Comparison of ENCODE assay signal across 10 mouse cellular contexts in genomic region chr11:95840694-95841497, GRCm38 (mm10). TPM values are rescaled to one million over a fixed set of nuclear protein-coding genes. Genes with fewer than 3 reads are reported as not detected.
DNase-seq lines count a peak whose midpoint lies in the region; ATAC-seq and TF ChIP-seq lines count a peak whose summit lies in the region.
"Had no signal": no experiment of that assay in that cellular context is flagged by ENCODE, and none has a peak within 500 bp of the region (broad histone marks: within the 10 kb centered on the region; RNA-seq: fewer than 3 reads in every experiment).

No protein-coding gene starts in this region.

- no peak for DNase-seq in liver, adult 2 months (ENCODE audit: extremely low read depth, low read depth, low spot score)
- DNase-seq in liver (no peak), adipocyte (ENCODE audit: low spot score) (no peak)
- no peak for DNase-seq in urinary bladder, adult 18-20 months (ENCODE audit: low spot score in 2 of 2)
- DNase-seq: cerebellum, postnatal 10 days; kidney, postnatal 14 days had no signal

- peak overlapping the region; percentile 62 for H3K9ac ChIP-seq in liver, adult 2 months (ENCODE audit: low read depth, low read length)
- no peak overlapping the region; the same call in 1 of the 2 replicates for H3K9ac ChIP-seq in liver, embryonic 12.5 days

- peak overlapping the region; percentile 70 for H3K27ac ChIP-seq in liver, adult 2 months (replicated peaks; ENCODE audit: insufficient read depth, low read depth, low read length)
- H3K27ac ChIP-seq in cortical plate, adult 2 months (ENCODE audit: insufficient read depth, low read length) = no peak overlapping the region
- peak overlapping the region; percentile 39; the same call in 1 of the 2 replicates for H3K27ac ChIP-seq in liver, embryonic 12.5 days

- WGBS in liver, adult 2 months = 62% methylated on average over 5 of the region's 5 CpGs
- 49% methylated on average over 5 of the region's 5 CpGs for WGBS in liver, embryonic 12.5 days (ENCODE audit: insufficient replicate concordance)

- H3K4me3 ChIP-seq in erythroblast, embryonic 14.5 days (replicated peaks) = peak overlapping the region; percentile 42
- peak overlapping the region; percentile 73 for H3K4me3 ChIP-seq in liver, adult 2 months (ENCODE audit: insufficient read depth, low read depth, low read length)
- peak overlapping the region; percentile 18; the same call in 1 of the 2 replicates for H3K4me3 ChIP-seq in cortical plate, adult 2 months (ENCODE audit: insufficient read depth, low read length)
- H3K4me3 ChIP-seq in liver, embryonic 12.5 days = peak overlapping the region; percentile 36

- no peak for ATAC-seq in erythroblast, adult 5-6 weeks (replicated peaks; ENCODE audit: low FRiP score, poor library complexity, severe bottlenecking)
- no peak for ATAC-seq in liver, embryonic 12.5 days

- peaks cover 40% of the 10 kb centered on the region for H3K27me3 ChIP-seq in erythroblast, embryonic 14.5 days (ENCODE audit: control insufficient read depth)
- H3K27me3 ChIP-seq in liver, adult 2 months (ENCODE audit: control insufficient read depth, insufficient read depth, low read length) = no peaks in the 10 kb centered on the region
- H3K27me3 ChIP-seq in liver, embryonic 12.5 days (replicated peaks) = peaks cover 55% of the 10 kb centered on the region

- no peak for TF ChIP-seq CTCF in liver, adult 2 months (IDR thresholded peaks at IDR 0.05; ENCODE audit: low read depth, low read length)
- TF ChIP-seq CTCF in cortical plate, adult 2 months (IDR thresholded peaks at IDR 0.05; ENCODE audit: extremely low read depth, insufficient read depth, low read length) = no peak

- peaks cover 41% of the 10 kb centered on the region for H3K4me1 ChIP-seq in erythroblast, embryonic 14.5 days (ENCODE audit: control insufficient read depth)
- H3K4me1 ChIP-seq in liver, adult 2 months (ENCODE audit: control insufficient read depth, insufficient read depth, low read length) = peaks cover under 1% of the 10 kb centered on the region; the same call in 1 of the 2 replicates
- no peaks in the 10 kb centered on the region for H3K4me1 ChIP-seq in cortical plate, adult 2 months (ENCODE audit: control insufficient read depth, insufficient read depth, low read length)
- H3K4me1 ChIP-seq in liver, embryonic 12.5 days = peaks cover 66% of the 10 kb centered on the region

- H3K9me3 ChIP-seq in erythroblast, embryonic 14.5 days (ENCODE audit: control insufficient read depth, low read length) = no peaks in the 10 kb centered on the region
- H3K9me3 ChIP-seq in liver, embryonic 12.5 days (replicated peaks) = no peaks in the 10 kb centered on the region

- no peak for TF ChIP-seq POLR2A in liver, adult 2 months (IDR thresholded peaks at IDR 0.05; ENCODE audit: extremely low read depth, insufficient read depth, low read length)
- TF ChIP-seq POLR2A in cortical plate, adult 2 months (IDR thresholded peaks at IDR 0.05; ENCODE audit: extremely low read depth, insufficient read depth, low read length) = no peak

- H3K4me2 ChIP-seq in liver, embryonic 12.5 days = peak overlapping the region; percentile 56

- no peaks in the 10 kb centered on the region for H3K36me3 ChIP-seq in erythroblast, embryonic 14.5 days (ENCODE audit: control insufficient read depth)
- H3K36me3 ChIP-seq in liver, adult 2 months (ENCODE audit: control insufficient read depth, insufficient read depth, low read length) = no peaks in the 10 kb centered on the region
- no peaks in the 10 kb centered on the region for H3K36me3 ChIP-seq in liver, embryonic 12.5 days

- no peaks in the 10 kb centered on the region for H3K79me2 ChIP-seq in liver, adult 2 months (ENCODE audit: control insufficient read depth, insufficient read depth, low read length)

RNA-seq across cellular contexts. Expression of gene Abi3, which starts 1.4 kb away (rescaled TPM):
- polyA plus RNA-seq in erythroblast, embryonic 14.5 days (2012) = 0.61 and 1.0 TPM in 2 replicates
- total RNA-seq in erythroblast, adult 5-6 weeks (2015; ENCODE audit: low replicate concordance) = 4.8 and 6.7 TPM in 2 replicates
- total RNA-seq in erythroblast, adult 5-6 weeks (2017; ENCODE audit: low replicate concordance) = 3.5 and 5.5 TPM in 2 replicates
- total RNA-seq in liver, adult 2 months (2014; rRNA removed) = 1.1 and 3.2 TPM in 2 replicates
- polyA plus RNA-seq in liver, adult 2 months (2012; rRNA removed) = 7.6 and 11.7 TPM in 2 replicates
- polyA plus RNA-seq in cortical plate, adult 2 months (2012; rRNA removed) = 9.6 and 11.8 TPM in 2 replicates
- polyA plus RNA-seq in liver, embryonic 12.5 days (2016; fragmentation: Nextera tagmentation; extraction: Ambion mirVana) = 7.3 and 7.6 TPM in 2 replicates

RNA-seq across cellular contexts. Expression of gene Gngt2, which starts 3.9 kb away (rescaled TPM):
- 0.18 and 0.59 TPM in 2 replicates for polyA plus RNA-seq in erythroblast, embryonic 14.5 days (2012)
- 9.8 and 15.0 TPM in 2 replicates for total RNA-seq in erythroblast, adult 5-6 weeks (2015; ENCODE audit: low replicate concordance)
- total RNA-seq in erythroblast, adult 5-6 weeks (2017; ENCODE audit: low replicate concordance) = 9.4 and 13.0 TPM in 2 replicates
- total RNA-seq in liver, adult 2 months (2014; rRNA removed) = 11.5 and 13.7 TPM in 2 replicates
- polyA plus RNA-seq in liver, adult 2 months (2012; rRNA removed) = 3.9 and 5.1 TPM in 2 replicates
- 9.4 and 11.0 TPM in 2 replicates for polyA plus RNA-seq in cortical plate, adult 2 months (2012; rRNA removed)
- 15.8 and 16.7 TPM in 2 replicates for polyA plus RNA-seq in liver, embryonic 12.5 days (2016; fragmentation: Nextera tagmentation; extraction: Ambion mirVana)

RNA-seq across cellular contexts. Expression of gene Phospho1, which starts 16.6 kb away (rescaled TPM):
- 161 and 210 TPM in 2 replicates for polyA plus RNA-seq in erythroblast, embryonic 14.5 days (2012)
- 71.9 and 86.1 TPM in 2 replicates for total RNA-seq in erythroblast, adult 5-6 weeks (2015; ENCODE audit: low replicate concordance)
- total RNA-seq in erythroblast, adult 5-6 weeks (2017; ENCODE audit: low replicate concordance) = 54.2 and 57.9 TPM in 2 replicates
- total RNA-seq in liver, adult 2 months (2014; rRNA removed) = 1.6 TPM in 2 replicates
- polyA plus RNA-seq in liver, adult 2 months (2012; rRNA removed) = 31.8 and 32.8 TPM in 2 replicates
- polyA plus RNA-seq in cortical plate, adult 2 months (2012; rRNA removed) = 72.8 and 74.3 TPM in 2 replicates
- 2.7 and 3.4 TPM in 2 replicates for polyA plus RNA-seq in liver, embryonic 12.5 days (2016; fragmentation: Nextera tagmentation; extraction: Ambion mirVana)

Comparison
In these comparisons a context has a peak if more than half of its experiments do, and no peak if none do; other contexts are left out.
1. H3K4me3 ChIP-seq: peak in every context shown above with its lines; median percentile 73 in liver, adult 2 months; 42 in erythroblast, embryonic 14.5 days; 36 in liver, embryonic 12.5 days; 18 in cortical plate, adult 2 months.